Mouse (Mus musculus) Muller cell, postnatal 12 days (primary cell): ENCODE data around the gene Gm17577.
"Not testable (repeated sequence)": the region's sequence is repeated elsewhere in the genome, so short reads cannot be mapped to it uniquely, and the experiment has no call there.

ENCODE experiments used
- DNase-seq: peaks from one replicate; pipeline ENCODE4 v3.0.0-alpha.2; 2015; ENCODE audit errors: inconsistent ontology term

Gm17577 gene

GRCm38 (mm10) chrX:123246807-123247206 lies at the start of gene Gm17577:
TSS of gene Gm17577 (minus strand) at chrX:123246907.
- DNase-seq, result not testable (repeated sequence)

- DNase-seq, result not testable (repeated sequence)
Measured at GRCm38 (mm10) chrX:123222381-123222780, 24.3 kb downstream of the Gm17577 start, which contains the start of gene Srsx. TSS of gene Srsx (minus strand) at chrX:123222481.
